Mouse (Mus musculus) right cerebral cortex, postnatal 4 days (tissue): Measurements from ENCODE around the gene Morn3.
A peak's percentile ranks its signal among the peaks of the same experiment; 100 is the strongest.

Experiments
- DNase-seq: peaks from one replicate; pipeline ENCODE4 v3.0.0-alpha.2; 2022

Morn3 gene

GRCm38 (mm10) chr5:123059757-123060520 lies 13.1 kb upstream of the Morn3 start:
- no peak for DNase-seq

DNA sequence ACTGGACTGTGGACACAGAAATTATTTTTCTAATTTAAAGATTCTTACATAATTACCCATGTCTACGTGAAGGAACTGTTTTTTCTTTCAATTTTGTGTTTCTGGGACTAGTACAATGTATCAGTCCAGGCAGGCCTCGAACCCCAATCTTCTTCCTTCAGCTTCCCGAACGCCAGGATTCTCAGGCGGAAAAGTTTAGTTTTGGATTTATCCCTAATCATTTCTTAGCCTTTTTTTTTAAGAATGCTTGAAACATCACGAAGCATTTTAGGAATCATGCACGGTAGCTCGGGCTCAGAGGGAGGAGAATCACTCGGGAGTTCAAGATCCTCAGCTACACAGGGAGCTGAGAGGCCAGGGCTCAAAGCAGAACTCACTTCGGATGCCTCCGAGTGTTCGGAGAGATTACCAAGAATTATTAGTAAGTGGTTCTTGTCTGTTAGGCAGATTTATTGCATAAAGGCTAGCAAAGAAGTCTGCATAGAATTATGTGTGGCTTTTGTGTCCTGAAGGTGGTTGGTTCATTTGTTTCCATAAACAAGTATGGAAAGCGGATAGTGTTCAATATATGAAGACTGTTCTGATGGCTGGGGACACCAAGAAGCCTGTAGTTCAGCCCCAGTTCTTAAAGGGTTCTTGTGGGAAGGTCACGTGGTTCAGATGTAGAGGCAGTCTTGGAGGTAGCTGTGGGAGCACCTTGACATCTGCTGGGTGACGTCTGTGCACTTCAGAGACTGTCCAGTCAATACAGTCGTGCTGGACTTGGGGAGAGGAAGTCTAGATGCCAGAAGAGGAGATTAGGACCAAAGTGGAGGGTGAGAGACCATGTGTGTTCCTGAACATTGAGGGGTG lies 11.7 kb upstream of the Morn3 start:
- DNase-seq, result no peak

- peak; percentile 98 for DNase-seq
Measured at GRCm38 (mm10) chr5:123057366-123058250, 10.8 kb upstream of the Morn3 start.

GRCm38 (mm10) chr5:123051736-123052135 lies 4.9 kb upstream of the Morn3 start:
- DNase-seq, result no peak

DNA sequence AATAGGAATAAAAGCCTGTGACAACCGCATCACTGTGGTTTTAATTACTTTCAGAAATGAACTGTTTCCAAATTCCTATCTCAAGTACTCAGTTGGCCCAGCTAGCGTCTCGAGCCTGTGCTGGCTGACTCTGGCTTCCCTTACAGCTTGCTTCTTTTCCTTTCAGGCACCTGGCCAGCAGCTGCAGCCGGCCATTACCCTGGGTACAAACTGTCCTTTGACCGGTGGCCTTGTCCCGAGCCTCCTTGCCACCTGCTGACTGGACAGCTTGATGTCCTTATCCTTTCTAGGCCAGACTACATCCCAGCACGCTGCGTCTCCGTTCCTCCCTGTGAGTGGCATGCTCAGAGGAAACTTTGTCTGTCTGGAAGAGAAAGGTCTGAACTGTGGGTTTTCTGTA lies 4.1 kb upstream of the Morn3 start:
- no peak for DNase-seq

GRCm38 (mm10) chr5:123049271-123049670 lies 2.5 kb upstream of the Morn3 start:
- peak; percentile 22 for DNase-seq

DNA sequence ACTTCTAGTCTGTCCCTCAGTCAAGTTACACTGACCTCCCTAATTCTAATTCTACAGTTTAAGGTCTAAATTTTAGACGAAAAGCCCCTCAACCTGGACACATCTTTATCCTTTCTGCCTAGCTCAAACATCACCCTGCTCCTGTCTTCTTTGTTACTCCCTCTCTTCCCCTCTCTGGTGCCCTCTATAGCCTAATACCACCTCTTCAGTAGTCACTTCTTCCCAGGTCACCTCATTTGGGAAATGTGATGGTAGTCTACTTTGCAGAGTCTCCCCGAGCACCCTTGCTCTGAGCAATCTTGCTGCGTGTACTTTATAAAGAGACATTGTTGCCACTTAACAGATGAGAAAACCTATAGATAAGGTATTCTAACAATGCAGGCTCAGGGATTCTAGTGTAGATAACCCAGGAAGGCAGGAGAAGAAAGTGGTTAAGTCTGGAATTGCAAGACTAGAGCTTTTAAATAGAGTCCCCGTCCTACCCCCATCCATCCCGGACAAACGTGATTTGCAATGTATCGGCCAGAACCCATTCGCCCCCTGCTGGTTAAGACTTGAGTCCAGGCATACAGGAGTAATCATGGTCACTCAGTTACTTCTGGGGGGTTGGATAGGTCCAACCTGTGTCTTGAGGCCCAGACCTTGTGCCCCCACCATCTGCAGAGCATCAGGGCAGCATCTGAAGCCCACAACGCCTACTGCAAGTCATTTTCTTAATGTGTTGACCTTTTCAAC lies 1.1 kb downstream of the Morn3 start:
- DNase-seq, result peak; percentile 56

GRCm38 (mm10) chr5:123043856-123044255 lies 3.0 kb downstream of the Morn3 start:
- DNase-seq, result no peak

DNA sequence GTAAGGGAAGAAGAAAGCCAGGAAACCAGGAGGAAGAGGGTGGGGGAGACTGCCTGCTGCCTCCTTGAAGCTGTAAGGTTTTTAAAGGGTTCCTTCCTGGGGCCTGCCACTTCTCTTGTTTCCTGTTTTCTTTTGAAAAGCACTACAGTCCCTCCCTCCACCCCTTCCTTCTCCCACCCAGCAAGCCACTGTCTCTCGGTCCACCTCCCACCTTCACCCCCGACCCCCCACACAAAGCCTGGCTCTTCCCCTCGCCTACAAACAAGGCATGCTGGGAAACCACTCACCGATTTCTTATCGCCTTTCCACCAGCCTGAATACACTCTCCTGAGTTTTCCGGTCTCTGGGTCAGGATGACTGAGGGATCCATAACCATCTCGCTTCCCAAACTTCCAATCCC lies 6.0 kb downstream of the Morn3 start:
- no peak for DNase-seq

DNA sequence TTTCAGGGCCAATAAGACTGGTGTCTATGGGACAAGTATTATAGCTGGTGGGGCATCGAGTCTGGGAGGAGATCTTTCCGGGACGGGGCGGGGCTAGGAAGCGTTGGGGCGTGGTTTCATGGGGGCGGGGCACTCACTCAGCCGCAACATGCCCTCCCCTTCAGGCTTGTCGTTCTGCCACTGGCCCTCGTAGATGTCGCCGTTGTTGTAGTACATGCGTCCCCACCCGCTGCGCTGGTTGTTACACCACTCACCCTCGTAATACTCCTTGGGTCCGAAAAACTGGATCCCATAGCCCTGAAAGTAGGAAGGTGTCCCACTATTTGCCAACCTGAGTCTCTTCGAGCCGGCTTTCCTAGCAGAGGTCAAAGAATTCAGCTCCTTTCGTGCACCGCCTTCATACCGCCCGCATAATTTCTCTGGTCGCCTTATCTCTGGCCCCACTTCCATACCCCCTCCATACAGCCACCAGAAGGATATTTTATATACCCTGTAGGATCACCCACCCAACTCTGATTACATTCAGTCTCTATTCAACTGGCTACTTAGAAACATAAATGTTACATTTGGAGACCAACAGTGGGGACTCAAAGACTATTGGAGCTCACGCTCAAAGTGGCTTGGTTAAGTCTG lies 7.6 kb downstream of the Morn3 start:
- no peak for DNase-seq

- no peak for DNase-seq
Measured at GRCm38 (mm10) chr5:123038115-123038514, 8.7 kb downstream of the Morn3 start.

GRCm38 (mm10) chr5:123035564-123035963 lies 11.3 kb downstream of the Morn3 start:
- no peak for DNase-seq

DNA sequence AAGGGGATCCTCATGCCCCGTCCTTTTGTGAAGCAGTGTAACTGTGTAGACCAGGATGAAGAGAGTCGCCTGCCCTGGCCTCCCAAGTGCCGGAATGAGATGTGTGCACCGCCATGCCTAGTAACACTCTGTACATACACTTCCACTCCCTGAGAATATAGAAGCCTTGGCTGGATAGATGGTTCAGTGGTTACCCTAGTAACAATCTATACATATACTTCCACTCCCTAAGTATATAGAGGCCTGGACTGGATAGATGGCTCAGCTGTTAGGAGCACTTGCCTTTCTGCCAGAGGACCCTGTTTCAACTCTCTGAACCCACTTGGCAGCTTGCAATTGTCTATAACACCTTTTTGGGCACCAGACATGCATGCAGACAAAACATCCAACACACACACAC lies 11.7 kb downstream of the Morn3 start:
- no peak for DNase-seq

DNA sequence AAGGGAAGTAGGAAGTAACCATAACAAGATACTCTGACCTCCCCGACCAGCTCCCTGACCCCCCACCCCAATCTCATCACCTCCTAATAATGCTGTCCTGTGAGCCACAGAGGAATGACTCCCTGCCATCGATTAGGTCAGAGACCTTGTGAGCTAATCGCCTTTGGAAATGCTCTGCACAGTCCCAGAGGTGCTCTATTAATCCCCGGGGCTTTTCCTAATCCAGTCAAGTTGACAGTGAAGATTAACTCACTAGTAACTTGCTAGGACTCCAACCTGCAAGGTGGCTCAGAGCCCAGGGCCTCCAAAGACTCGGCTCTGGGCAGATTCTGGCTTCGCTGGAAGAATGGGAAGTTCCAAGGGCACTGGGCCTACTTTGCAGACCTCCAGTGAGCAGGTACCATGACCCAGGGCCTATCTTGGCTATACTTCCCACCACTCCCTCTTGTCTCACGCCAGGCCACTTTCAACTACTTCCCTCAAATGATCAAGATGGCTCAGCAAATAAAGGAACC lies 13.1 kb downstream of the Morn3 start:
- no peak for DNase-seq

DNA sequence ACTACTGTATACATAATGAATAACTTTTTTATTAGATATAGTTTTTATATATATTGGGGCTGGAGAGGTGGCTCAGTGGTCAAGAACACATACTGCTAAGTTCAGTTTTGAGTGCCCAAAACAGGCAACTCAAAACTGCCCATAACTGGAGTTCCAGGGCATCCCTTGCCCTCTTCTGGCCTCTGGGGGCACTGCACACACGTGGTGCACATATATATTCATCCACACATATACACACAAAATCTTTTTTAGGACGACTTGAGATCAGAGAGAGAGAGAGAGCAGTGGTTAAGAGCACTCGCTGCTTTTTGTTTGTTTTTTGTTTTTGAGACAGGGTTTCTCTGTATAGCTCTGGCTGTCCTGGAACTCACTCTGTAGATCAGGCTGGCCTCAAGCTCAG lies 15.5 kb downstream of the Morn3 start:
- DNase-seq, result no peak

DNA sequence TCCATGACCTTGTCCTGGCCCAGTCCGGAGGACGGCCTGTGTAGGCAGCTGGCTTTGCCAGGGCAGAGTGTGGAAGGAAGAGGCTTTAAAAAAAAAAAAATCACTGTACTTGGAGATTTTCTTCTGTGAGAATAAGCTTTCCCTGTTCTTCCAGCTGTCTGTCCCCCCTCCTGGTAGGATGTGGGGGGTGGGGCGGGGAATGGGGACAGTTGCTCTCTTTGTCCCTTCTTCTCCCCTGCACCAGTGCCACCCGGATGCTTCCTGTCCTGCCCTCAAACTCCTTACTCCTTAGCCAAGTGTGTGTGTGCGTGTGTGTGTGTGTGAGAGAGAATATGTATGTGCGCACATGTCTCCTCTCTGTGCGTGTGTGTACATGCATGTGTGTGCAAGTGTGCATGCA lies 17.1 kb downstream of the Morn3 start:
- no peak for DNase-seq

DNA sequence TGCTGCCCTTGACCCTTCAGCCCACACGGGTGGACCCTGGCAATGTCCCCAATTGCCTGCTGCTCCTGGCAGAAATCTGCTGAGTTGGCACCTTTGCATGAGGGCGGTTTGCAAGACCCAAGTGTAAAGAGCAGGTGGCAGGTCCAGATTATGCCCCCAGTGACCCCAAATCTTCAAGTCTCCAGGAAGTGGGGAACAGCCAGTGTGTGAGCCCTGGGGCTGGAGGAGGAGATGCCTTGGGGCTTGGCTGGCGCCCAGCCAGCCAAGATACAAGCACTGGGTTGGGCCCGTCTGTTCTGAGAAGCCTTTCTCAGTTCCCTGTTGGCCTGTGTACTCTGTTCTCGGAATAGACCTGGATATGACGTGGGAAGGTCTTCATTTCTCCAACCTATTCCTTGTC lies 19.4 kb downstream of the Morn3 start:
- DNase-seq, result no peak

- no peak for DNase-seq
Measured at GRCm38 (mm10) chr5:123026414-123026813, 20.4 kb downstream of the Morn3 start.

- DNase-seq, result no peak
Measured at GRCm38 (mm10) chr5:123024965-123025573, 21.7 kb downstream of the Morn3 start.

GRCm38 (mm10) chr5:123024312-123024711 lies 22.5 kb downstream of the Morn3 start:
- DNase-seq, result no peak

DNA sequence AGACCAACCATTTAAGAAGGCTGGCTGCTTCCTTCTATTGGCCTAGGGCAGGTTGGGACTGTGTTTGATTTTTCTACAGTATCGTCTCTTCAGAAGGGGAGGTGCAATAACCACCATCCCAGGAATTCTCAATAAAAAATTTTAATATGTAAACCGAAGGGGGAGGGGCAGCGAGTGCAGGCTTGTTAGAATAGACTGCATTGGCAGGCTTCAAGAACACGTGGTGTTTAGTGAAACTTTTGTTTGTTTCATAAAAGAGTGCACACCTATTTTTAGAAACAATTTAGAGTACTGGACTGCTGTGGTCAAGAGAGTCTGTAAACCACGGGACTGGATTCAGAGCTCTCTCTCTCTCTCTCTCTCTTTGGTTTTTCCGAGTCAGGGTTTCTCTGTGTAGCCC lies 23.8 kb downstream of the Morn3 start:
- DNase-seq, result no peak
